Mouse (Mus musculus) liver, embryonic 14.5 days (tissue): ENCODE measurements at regions not wholly inside any gene's neighbourhood (a gene's known extent, or its start where the extent isn't known, plus 50 kb on each side); places are given as distances from the start of the nearest gene placed in this dataset.

Experiments
- ATAC-seq: fragments of 200-750 bp; cut with Nextera tagmentation; 2 replicates; pipeline ENCODE4 v1.8.0; 2017; ENCODE audit warnings: moderate number of reproducible peaks, mild to moderate bottlenecking, moderate library complexity; ENCODE audit not compliant: insufficient read depth
- DNase-seq, 3 experiments: peaks; one replicate each; pipeline ENCODE4 v3.0.0-alpha.2; 2012 to 2013; ENCODE audit warnings: low read depth in 3 of 3, low spot score in 3 of 3
- H3K27ac ChIP-seq: fragments of 300-500 bp; sonication (generic); 2 replicates; pipeline ENCODE4 v1.5.1; 2014; ENCODE audit warnings: moderate library complexity, mild to moderate bottlenecking, control low read depth, inconsistent platforms
- H3K27me3 ChIP-seq: fragments of 300-500 bp; sonication (generic); 2 replicates; pipeline ENCODE4 v1.6.1; 2014; ENCODE audit warnings: mild to moderate bottlenecking, low read length, moderate library complexity; ENCODE audit not compliant: control insufficient read depth, insufficient read depth
- H3K36me3 ChIP-seq: fragments of 300-500 bp; sonication (generic); replicated peaks from 2 replicates; pipeline ENCODE4 v1.6.1; 2014; ENCODE audit warnings: low read depth; ENCODE audit not compliant: control insufficient read depth, insufficient read depth
- H3K4me1 ChIP-seq, 2 experiments: fragments of 200-500 bp in 1 of 2; fragments of 300-500 bp in 1 of 2; sonication (generic) in 1 of 2; replicated peaks; 2 replicates each; pipeline ENCODE4 v1.6.1; 2012 to 2014; ENCODE audit warnings: antibody characterized with exemption in 1 of 2, inconsistent platforms in 1 of 2, low read length in 1 of 2; ENCODE audit not compliant: control insufficient read depth in 2 of 2, insufficient read depth in 2 of 2
- H3K4me2 ChIP-seq: fragments of 300-500 bp; sonication (generic); 2 replicates; pipeline ENCODE4 v1.6.1; 2014; ENCODE audit warnings: low read depth, mild to moderate bottlenecking, control low read depth, moderate library complexity
- H3K4me3 ChIP-seq, 2 experiments: fragments of 200-500 bp in 1 of 2; fragments of 300-500 bp in 1 of 2; sonication (generic) in 1 of 2; 2 replicates each; pipeline ENCODE4 v1.5.1; 2012 to 2014; ENCODE audit warnings: low read depth in 2 of 2, low read length in 2 of 2, mild to moderate bottlenecking in 2 of 2, control low read depth in 1 of 2, inconsistent platforms in 1 of 2, moderate library complexity in 1 of 2; ENCODE audit not compliant: insufficient read depth in 1 of 2
- H3K9ac ChIP-seq: fragments of 300-500 bp; sonication (generic); replicated peaks from 2 replicates; pipeline ENCODE4 v1.6.1; 2014; ENCODE audit warnings: mild to moderate bottlenecking, control low read depth, moderate library complexity
- H3K9me3 ChIP-seq: fragments of 300-500 bp; sonication (generic); 2 replicates; pipeline ENCODE4 v1.6.1; 2016; ENCODE audit warnings: low read length, mixed read lengths; ENCODE audit not compliant: control insufficient read depth
- CTCF ChIP-seq: IDR thresholded peaks from 2 replicates; pipeline ENCODE4 v1.5.1; 2016; ENCODE audit warnings: antibody characterized with exemption, low read depth, control low read depth
- EP300 ChIP-seq: IDR thresholded peaks from 2 replicates; pipeline ENCODE4 v1.6.1; 2016; ENCODE audit warnings: antibody characterized with exemption, low read depth
- WGBS: fragments of 180-500 bp; shearing (Covaris S2); extraction: QIAGEN DNeasy Blood & Tissue Kit; methylation state at CpG from one replicate; pipeline ENCODE4 v1.1.7; 2014; ENCODE audit not compliant: insufficient replicate concordance; 5-methylcytosine and 5-hydroxymethylcytosine counted together

DNA sequence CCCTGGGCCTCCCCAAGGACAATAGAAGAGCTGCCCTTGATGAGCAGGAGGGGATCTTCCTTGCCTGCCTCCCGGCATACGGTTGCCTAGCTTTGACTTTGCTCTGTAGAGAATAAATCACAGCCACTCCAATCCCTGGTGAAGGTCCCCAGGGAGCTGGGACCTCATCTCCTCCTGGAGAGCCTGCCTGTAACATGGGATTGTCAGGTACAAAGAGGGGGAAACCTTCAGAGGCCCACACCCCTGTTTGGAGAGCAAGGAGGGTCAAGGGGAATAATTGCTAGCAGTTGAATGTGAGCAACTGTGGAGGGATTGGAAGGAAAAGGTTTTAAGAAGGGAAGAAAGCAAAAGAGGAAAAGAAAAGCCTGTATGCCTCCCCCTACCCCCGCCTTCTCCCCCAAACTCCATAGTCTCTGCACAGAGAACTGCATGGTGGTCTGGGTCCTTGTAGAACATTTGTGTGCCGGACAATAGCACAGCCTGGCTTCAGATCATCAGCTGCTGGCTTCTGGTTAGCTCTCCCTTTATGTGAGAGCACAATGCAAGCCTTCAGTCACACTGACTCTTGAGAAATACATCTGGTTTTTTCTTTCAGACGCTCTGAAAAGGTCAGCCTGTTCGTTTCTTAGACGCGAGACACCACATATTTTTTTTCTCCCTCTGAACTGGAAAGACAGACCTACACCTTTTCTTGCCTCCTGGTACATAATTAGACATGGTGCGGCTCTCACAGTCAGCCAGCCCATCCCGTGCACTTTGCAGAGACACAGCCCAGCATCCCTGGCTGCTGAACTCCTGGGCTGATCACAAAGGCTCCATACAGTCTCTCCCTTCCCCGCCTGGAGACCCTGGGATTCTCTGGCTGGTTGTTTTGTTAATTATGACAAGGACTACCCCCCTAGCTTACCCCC lies 292.5 kb upstream of the Zfp462 start:
- WGBS, result 59% methylated on average over 11 of the region's 11 CpGs
- Histone ChIP-seq H3K4me3 (no peak overlapping the region), H3K27me3 (no peaks in the 10 kb centered on the region), H3K4me1 (no peaks in the 10 kb centered on the region), H3K9me3 (no peaks in the 10 kb centered on the region), H3K4me2 (no peak overlapping the region), H3K36me3 (no peaks in the 10 kb centered on the region), H3K9ac (no peak overlapping the region), H3K27ac (no peak overlapping the region)
- TF ChIP-seq CTCF, result no peak
- TF ChIP-seq EP300, result no peak
- ATAC-seq (no peak), DNase-seq (no peak)

DNA sequence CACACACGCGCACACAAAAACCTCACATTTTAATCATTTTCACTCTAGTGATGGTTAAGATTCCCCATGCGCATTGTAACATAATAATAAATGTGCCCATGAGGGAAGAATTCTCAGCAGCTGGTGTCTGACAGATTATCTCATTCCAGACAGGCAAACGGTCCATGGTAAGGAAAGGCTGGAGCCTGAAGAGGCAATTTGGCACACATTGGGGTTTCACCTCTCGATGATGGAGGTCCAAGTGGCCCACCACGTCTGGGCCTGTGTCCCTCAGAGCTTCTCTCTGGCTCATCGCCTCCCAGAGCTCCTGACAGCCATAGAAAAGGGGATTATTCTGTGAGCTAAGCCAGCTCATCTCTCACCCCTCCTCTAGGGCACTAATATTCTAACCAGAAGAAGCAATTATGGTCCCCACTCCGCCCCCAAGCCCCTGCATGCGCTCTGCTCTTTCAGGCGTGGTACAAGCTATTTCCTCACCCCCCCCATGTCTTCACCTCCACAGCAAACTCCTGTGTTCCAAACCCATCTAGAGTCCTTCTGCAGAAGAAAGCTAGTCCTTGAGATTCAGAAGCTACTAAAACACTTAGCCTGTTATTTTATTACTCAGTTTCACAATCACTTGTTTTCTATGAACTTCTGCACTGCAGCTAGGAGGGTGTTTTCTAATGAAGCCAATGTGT lies 291.6 kb upstream of the Zfp462 start:
- no peaks in the 10 kb centered on the region for H3K27me3 ChIP-seq
- H3K4me2 ChIP-seq, result no peak overlapping the region
- H3K4me3 ChIP-seq, result no peak overlapping the region
- no peak overlapping the region for H3K9ac ChIP-seq
- H3K27ac ChIP-seq, result no peak overlapping the region
- DNase-seq (no peak), ATAC-seq (no peak)
- H3K4me1 ChIP-seq, result no peaks in the 10 kb centered on the region
- H3K36me3 ChIP-seq, result no peaks in the 10 kb centered on the region
- no peaks in the 10 kb centered on the region for H3K9me3 ChIP-seq
- TF ChIP-seq EP300 (no peak), CTCF (no peak)
- WGBS, result 69% methylated on average over 10 of the region's 10 CpGs
